Mouse (Mus musculus): ENCODE results near the gene Shld2.

Gene Shld2

GRCm38 (mm10) chr14:34219295-34219694 is 91.0 kb downstream of the Shld2 start, which contains the start of gene Syt15:
Gene Syt15, plus strand, starts transcription at chr14:34219595.
- DNase-seq: no peak

GRCm38 (mm10) chr14:34215451-34216127 is 94.7 kb downstream of the Shld2 start:
- DNase-seq: no peak

GRCm38 (mm10) chr14:34209942-34210341 is 100.4 kb downstream of the Shld2 start:
- no peak for DNase-seq

- no peak for DNase-seq
Measured at GRCm38 (mm10) chr14:34209080-34209479, 101.2 kb downstream of the Shld2 start.

GRCm38 (mm10) chr14:34208651-34209050 is 101.6 kb downstream of the Shld2 start:
- DNase-seq: peak; percentile 43

- no peak for DNase-seq
Measured at GRCm38 (mm10) chr14:34207996-34208395, 102.3 kb downstream of the Shld2 start.

GRCm38 (mm10) chr14:34201231-34202035 is 108.9 kb downstream of the Shld2 start, which contains the start of gene Gprin2:
Gene Gprin2, minus strand, starts transcription at chr14:34201653.
- peak; percentile 35 for DNase-seq

- DNase-seq: no peak
Measured at GRCm38 (mm10) chr14:34200738-34201230, 109.5 kb downstream of the Shld2 start.

GRCm38 (mm10) chr14:34196706-34197105 is 113.6 kb downstream of the Shld2 start:
- DNase-seq: no peak

- no peak for DNase-seq
Measured at GRCm38 (mm10) chr14:34195466-34195865, 114.8 kb downstream of the Shld2 start.

GRCm38 (mm10) chr14:34193879-34194278 is 116.4 kb downstream of the Shld2 start:
- no peak for DNase-seq

- no peak for DNase-seq
Measured at GRCm38 (mm10) chr14:34190361-34190760, 119.9 kb downstream of the Shld2 start.

GRCm38 (mm10) chr14:34188629-34189028 is 121.7 kb downstream of the Shld2 start:
- peak; percentile 65 for DNase-seq
